Mouse (Mus musculus) stomach, postnatal 0 days (tissue): ENCODE data around the gene Plin5.

Source experiments
- CTCF ChIP-seq: IDR thresholded peaks from 2 replicates; pipeline ENCODE4 v1.5.1; 2016; ENCODE audit warnings: antibody characterized with exemption, low read depth, mild to moderate bottlenecking, moderate library complexity
- EP300 ChIP-seq: optimal IDR thresholded peaks from 2 replicates; pipeline ENCODE3; 2016; ENCODE audit warnings: antibody characterized with exemption

DNA sequence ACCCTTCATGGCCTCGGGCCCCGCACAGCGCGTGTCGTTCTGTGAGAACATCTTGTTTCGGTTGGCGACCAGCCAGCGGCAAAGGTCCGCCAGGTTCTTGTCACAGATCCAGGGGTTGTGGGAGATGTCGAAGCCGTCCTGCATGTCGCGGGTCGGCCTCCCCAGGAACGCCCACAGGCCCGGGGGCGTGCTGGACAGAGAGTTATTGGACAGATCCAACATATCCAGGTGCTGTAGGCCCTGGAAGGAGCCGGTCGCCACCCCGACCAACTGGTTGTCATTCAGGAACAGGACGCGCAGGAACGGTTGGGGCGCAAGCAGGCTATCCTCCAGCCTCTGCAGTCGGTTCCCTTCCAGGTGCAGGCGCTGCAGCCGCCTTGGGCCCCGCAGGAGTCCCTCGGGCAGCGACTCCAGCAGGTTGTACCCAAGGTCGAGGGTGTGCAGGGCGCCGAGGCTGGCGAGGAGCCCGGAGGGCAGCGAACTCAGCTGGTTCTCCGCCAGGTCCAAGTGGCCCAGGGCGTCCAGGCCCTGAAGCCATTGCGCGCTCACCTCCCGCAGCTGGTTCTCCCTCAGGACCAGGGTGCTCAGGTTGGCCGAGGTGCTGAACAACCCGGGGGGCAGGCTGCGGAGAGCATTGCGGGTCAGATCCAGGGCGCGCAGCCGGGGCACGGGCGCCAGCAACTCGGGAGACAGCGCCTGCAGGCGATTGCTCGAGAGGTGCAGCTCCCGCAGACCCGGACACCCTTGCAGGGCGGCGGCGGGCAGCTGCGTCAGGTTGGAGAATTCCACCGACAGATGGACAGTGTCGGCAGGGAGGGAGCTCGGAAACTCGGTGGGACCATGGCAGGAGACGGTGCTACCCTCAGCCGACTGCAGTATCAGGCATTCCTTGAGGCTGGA lies 2.8 kb upstream of the Plin5 start:
- TF ChIP-seq EP300 (no peak), CTCF (no peak)
